Mouse (Mus musculus) liver, postnatal 0 days (tissue): Measurements from ENCODE around the gene Wdr73.

Experiments used
- CTCF ChIP-seq: sonication (generic); IDR thresholded peaks from 2 replicates; pipeline ENCODE4 v1.5.1; 2016; ENCODE audit warnings: antibody characterized with exemption, low read depth
- EP300 ChIP-seq: IDR thresholded peaks from 2 replicates; pipeline ENCODE4 v1.6.1; 2016; ENCODE audit warnings: antibody characterized with exemption, low read depth, mild to moderate bottlenecking

- no peak for TF ChIP-seq CTCF
- TF ChIP-seq EP300: no peak
Measured at GRCm38 (mm10) chr7:80844691-80845090, 56.4 kb downstream of the Wdr73 start.
